Mouse (Mus musculus): ENCODE measurements around the gene Fam107b. TPM values are rescaled to one million over a fixed set of nuclear protein-coding genes. Genes with fewer than 3 reads are reported as not detected.
A peak's percentile ranks its signal among the peaks of the same experiment; 100 is the strongest.

Gene Fam107b
- polyA plus RNA-seq, 1 experiment from 2014 or later = 26.5 TPM

DNA sequence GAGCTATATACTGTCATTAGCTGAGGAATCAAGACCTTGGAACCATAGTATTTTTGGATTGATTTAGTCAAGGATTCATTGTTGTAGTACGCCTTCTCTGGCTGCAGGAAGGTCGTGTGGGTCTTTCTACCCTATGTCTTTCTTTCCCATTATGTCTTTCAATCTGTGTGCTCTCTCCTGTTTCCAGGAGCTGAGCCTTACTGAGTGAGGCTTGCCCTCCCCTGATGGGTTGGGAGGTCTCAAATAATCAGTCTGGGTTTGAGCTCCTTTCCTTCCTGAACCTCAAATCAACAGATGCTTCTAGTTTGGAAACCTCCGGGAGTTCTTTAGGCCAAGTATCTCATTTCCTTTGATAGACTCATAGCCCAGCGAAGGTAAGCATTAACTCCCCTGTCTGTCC, 119.9 kb downstream of the Fam107b start:
- no peaks in the 10 kb centered on the region for H3K4me1 ChIP-seq (ENCODE audit: control insufficient read depth in 2 of 2, insufficient read depth in 2 of 2, low read length in 2 of 2)
- 61% methylated on average over 4 of the region's 4 CpGs for WGBS
- H3K9me3 ChIP-seq (ENCODE audit: control insufficient read depth, low read length) = no peaks in the 10 kb centered on the region
- H3K4me3 ChIP-seq (ENCODE audit: control insufficient read depth in 1 of 2, insufficient read depth in 1 of 2, low read depth in 1 of 2, low read length in 2 of 2) = no peak overlapping the region
- H3K36me3 ChIP-seq (ENCODE audit: control insufficient read depth, insufficient read depth, low read length) = no peaks in the 10 kb centered on the region
- ATAC-seq (ENCODE audit: insufficient number of reproducible peaks, insufficient read depth, low FRiP score, low read depth) = no peak
- H3K27me3 ChIP-seq (ENCODE audit: control insufficient read depth, insufficient read depth, low read length) = no peaks in the 10 kb centered on the region
- no peak overlapping the region for H3K9ac ChIP-seq (ENCODE audit: low read length)
- no peak overlapping the region for H3K4me2 ChIP-seq (ENCODE audit: low read length)
- H3K27ac ChIP-seq (replicated peaks in 1 of 2; ENCODE audit: control insufficient read depth in 1 of 2, insufficient read depth in 1 of 2, low read depth in 2 of 2, low read length in 2 of 2) = no peak overlapping the region

DNA sequence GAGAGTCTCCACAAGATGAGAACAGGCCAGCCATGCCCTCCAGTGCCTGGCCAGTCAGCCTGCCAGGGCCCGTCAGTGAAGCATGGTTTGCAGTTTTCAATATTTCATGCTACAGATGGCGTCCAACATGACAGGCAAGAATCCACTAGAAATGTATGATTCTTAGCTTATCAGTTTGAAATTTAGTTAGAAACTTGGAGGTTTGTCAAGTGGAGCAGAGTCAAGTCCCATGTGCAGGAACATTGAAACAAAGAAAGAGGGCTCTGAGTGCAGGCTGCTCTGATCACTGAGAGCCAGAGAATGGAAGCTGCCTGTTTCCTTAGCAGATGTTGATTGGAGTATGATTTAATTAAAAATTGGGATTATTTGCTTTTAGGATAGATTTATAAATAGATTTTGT, 122.5 kb downstream of the Fam107b start:
- no peaks in the 10 kb centered on the region for H3K4me1 ChIP-seq (ENCODE audit: control insufficient read depth in 2 of 2, insufficient read depth in 2 of 2, low read length in 2 of 2)
- WGBS = 83% methylated on average over 2 of the region's 2 CpGs
- H3K27ac ChIP-seq (replicated peaks in 1 of 2; ENCODE audit: control insufficient read depth in 1 of 2, insufficient read depth in 1 of 2, low read depth in 2 of 2, low read length in 2 of 2) = no peak overlapping the region
- no peak overlapping the region for H3K9ac ChIP-seq (ENCODE audit: low read length)
- no peak overlapping the region for H3K4me2 ChIP-seq (ENCODE audit: low read length)
- no peak overlapping the region for H3K4me3 ChIP-seq (ENCODE audit: control insufficient read depth in 1 of 2, insufficient read depth in 1 of 2, low read depth in 1 of 2, low read length in 2 of 2)
- no peaks in the 10 kb centered on the region for H3K27me3 ChIP-seq (ENCODE audit: control insufficient read depth, insufficient read depth, low read length)
- H3K9me3 ChIP-seq (ENCODE audit: control insufficient read depth, low read length) = no peaks in the 10 kb centered on the region
- no peaks in the 10 kb centered on the region for H3K36me3 ChIP-seq (ENCODE audit: control insufficient read depth, insufficient read depth, low read length)
- ATAC-seq (ENCODE audit: insufficient number of reproducible peaks, insufficient read depth, low FRiP score, low read depth) = no peak

DNA sequence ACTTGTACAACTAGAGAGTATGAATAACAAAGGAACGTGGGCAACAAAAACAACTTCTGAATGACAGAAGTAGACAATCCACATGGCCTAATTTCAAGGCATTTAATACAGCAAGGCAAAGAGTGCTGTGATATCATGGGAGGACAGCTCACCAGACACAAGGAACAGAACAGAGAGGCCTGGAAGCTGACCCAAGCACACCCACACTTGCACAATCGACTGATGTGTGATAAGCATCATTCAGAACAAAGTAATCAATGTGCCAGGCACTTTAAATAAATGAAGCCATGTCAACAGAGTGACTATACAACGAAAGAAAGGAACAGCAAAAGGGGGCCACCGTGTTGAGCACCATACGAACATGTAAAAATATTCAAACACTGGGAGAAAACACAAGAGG, 125.6 kb downstream of the Fam107b start:
- WGBS = 70% methylated on average over 5 of the region's 5 CpGs
- ATAC-seq (ENCODE audit: insufficient number of reproducible peaks, insufficient read depth, low FRiP score, low read depth) = no peak
- H3K9ac ChIP-seq (ENCODE audit: low read length) = no peak overlapping the region

DNA sequence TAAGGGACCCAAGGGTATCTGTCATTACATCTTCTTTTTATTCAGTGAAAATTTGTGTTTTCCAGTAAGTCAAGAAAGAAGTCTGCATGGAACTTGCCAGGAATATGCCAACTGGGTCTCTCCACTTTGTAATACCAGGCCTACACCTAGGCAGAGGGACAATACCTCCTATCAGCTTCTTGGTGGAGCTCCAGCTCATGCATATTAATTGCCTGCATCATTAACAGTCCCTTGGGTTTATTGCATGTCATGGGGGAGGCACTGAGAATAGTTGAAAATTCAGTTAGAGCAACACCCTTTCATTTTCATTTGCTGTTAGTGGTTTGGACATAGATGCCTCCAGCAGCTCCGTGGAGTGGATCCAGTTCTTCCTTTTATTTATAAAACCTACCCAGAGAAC, 130.1 kb downstream of the Fam107b start:
- 68% methylated on average over 1 of the region's 1 CpGs for WGBS
- Histone ChIP-seq H3K36me3 (ENCODE audit: control insufficient read depth, insufficient read depth, low read length) (no peaks in the 10 kb centered on the region), H3K27me3 (ENCODE audit: control insufficient read depth, insufficient read depth, low read length) (no peaks in the 10 kb centered on the region), H3K27ac (replicated peaks in 1 of 2; ENCODE audit: control insufficient read depth in 1 of 2, insufficient read depth in 1 of 2, low read depth in 2 of 2, low read length in 2 of 2) (peak overlapping the region; percentile 12 to 33; a peak in 1 of 4 replicates), H3K9ac (ENCODE audit: low read length) (no peak overlapping the region), H3K9me3 (ENCODE audit: control insufficient read depth, low read length) (no peaks in the 10 kb centered on the region), H3K4me3 (ENCODE audit: control insufficient read depth in 1 of 2, insufficient read depth in 1 of 2, low read depth in 1 of 2, low read length in 2 of 2) (no peak overlapping the region), H3K4me1 (ENCODE audit: control insufficient read depth in 2 of 2, insufficient read depth in 2 of 2, low read length in 2 of 2) (no peaks in the 10 kb centered on the region; a peak in 1 of 4 replicates), H3K4me2 (ENCODE audit: low read length) (no peak overlapping the region)
- ATAC-seq (ENCODE audit: insufficient number of reproducible peaks, insufficient read depth, low FRiP score, low read depth) = no peak

More for the DNA sequence above, 125.6 kb downstream of the Fam107b start:
- Histone ChIP-seq H3K9me3 (ENCODE audit: control insufficient read depth, low read length) (no peaks in the 10 kb centered on the region), H3K4me1 (ENCODE audit: control insufficient read depth in 2 of 2, insufficient read depth in 2 of 2, low read length in 2 of 2) (no peaks in the 10 kb centered on the region), H3K4me3 (ENCODE audit: control insufficient read depth in 1 of 2, insufficient read depth in 1 of 2, low read depth in 1 of 2, low read length in 2 of 2) (no peak overlapping the region), H3K27ac (replicated peaks in 1 of 2; ENCODE audit: control insufficient read depth in 1 of 2, insufficient read depth in 1 of 2, low read depth in 2 of 2, low read length in 2 of 2) (no peak overlapping the region), H3K27me3 (ENCODE audit: control insufficient read depth, insufficient read depth, low read length) (no peaks in the 10 kb centered on the region), H3K4me2 (ENCODE audit: low read length) (no peak overlapping the region), H3K36me3 (ENCODE audit: control insufficient read depth, insufficient read depth, low read length) (no peaks in the 10 kb centered on the region)

DNA sequence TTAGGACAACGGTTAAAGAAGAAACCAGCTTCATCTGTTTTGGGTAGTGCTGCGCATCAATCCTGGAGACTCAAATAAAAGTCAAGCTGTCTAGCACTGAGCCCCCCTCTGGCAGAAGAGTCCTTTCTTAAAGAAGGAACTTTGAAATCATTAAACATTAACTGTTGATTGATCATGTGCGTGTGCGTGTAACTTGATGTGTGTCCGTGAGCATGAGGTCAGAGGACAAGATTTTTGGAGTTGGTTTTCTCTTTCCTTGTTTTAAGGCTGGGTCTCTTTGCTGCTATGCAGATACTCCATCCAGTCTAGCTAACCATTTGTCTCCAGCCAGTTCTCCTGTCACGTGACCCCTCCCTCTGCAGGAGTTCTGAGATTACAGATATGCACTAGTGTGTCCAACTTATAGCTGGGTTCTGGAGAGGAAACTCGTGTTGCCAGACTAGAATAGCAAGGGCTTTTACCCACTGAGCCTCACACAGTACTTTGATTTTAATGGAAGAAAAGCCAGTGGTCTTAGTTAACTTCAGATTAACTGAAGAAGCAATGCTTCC, 132.4 kb downstream of the Fam107b start:
- no peak overlapping the region for H3K4me3 ChIP-seq (ENCODE audit: control insufficient read depth in 1 of 2, insufficient read depth in 1 of 2, low read depth in 1 of 2, low read length in 2 of 2)
- H3K4me1 ChIP-seq (ENCODE audit: control insufficient read depth in 2 of 2, insufficient read depth in 2 of 2, low read length in 2 of 2) = no peaks in the 10 kb centered on the region; a peak in 1 of 4 replicates
- H3K27ac ChIP-seq (replicated peaks in 1 of 2; ENCODE audit: control insufficient read depth in 1 of 2, insufficient read depth in 1 of 2, low read depth in 2 of 2, low read length in 2 of 2) = no peak overlapping the region
- H3K36me3 ChIP-seq (ENCODE audit: control insufficient read depth, insufficient read depth, low read length) = no peaks in the 10 kb centered on the region
- H3K9me3 ChIP-seq (ENCODE audit: control insufficient read depth, low read length) = no peaks in the 10 kb centered on the region
- H3K9ac ChIP-seq (ENCODE audit: low read length) = no peak overlapping the region
- H3K4me2 ChIP-seq (ENCODE audit: low read length) = no peak overlapping the region
- 75% methylated on average over 7 of the region's 7 CpGs for WGBS
- no peaks in the 10 kb centered on the region for H3K27me3 ChIP-seq (ENCODE audit: control insufficient read depth, insufficient read depth, low read length)
- no peak for ATAC-seq (ENCODE audit: insufficient number of reproducible peaks, insufficient read depth, low FRiP score, low read depth)

DNA sequence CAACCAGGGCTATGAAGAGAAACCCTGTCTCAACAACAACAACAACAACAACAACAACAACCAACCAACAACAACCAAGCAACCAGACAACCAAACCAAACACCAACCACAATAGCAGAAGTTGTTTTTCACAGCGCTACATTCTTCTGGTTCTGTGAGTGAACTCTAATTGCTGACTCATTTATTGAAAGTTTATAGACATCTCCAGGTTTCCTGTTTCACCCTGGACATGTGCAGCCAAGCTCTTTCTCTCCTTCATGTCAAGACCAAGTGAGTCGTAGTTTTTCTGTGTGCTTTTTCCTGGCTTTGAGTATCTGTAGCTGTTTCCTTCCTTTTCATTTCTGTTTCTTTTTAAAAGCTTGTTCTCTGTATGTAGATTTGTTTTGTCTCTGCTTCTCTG, 133.5 kb downstream of the Fam107b start:
- Histone ChIP-seq H3K4me1 (ENCODE audit: control insufficient read depth in 2 of 2, insufficient read depth in 2 of 2, low read length in 2 of 2) (no peaks in the 10 kb centered on the region; a peak in 1 of 4 replicates), H3K9me3 (ENCODE audit: control insufficient read depth, low read length) (no peaks in the 10 kb centered on the region), H3K27ac (replicated peaks in 1 of 2; ENCODE audit: control insufficient read depth in 1 of 2, insufficient read depth in 1 of 2, low read depth in 2 of 2, low read length in 2 of 2) (no peak overlapping the region), H3K27me3 (ENCODE audit: control insufficient read depth, insufficient read depth, low read length) (no peaks in the 10 kb centered on the region), H3K36me3 (ENCODE audit: control insufficient read depth, insufficient read depth, low read length) (no peaks in the 10 kb centered on the region), H3K9ac (ENCODE audit: low read length) (no peak overlapping the region), H3K4me2 (ENCODE audit: low read length) (no peak overlapping the region), H3K4me3 (ENCODE audit: control insufficient read depth in 1 of 2, insufficient read depth in 1 of 2, low read depth in 1 of 2, low read length in 2 of 2) (no peak overlapping the region)
- 67% methylated on average over 2 of the region's 2 CpGs for WGBS
- no peak for ATAC-seq (ENCODE audit: insufficient number of reproducible peaks, insufficient read depth, low FRiP score, low read depth)

DNA sequence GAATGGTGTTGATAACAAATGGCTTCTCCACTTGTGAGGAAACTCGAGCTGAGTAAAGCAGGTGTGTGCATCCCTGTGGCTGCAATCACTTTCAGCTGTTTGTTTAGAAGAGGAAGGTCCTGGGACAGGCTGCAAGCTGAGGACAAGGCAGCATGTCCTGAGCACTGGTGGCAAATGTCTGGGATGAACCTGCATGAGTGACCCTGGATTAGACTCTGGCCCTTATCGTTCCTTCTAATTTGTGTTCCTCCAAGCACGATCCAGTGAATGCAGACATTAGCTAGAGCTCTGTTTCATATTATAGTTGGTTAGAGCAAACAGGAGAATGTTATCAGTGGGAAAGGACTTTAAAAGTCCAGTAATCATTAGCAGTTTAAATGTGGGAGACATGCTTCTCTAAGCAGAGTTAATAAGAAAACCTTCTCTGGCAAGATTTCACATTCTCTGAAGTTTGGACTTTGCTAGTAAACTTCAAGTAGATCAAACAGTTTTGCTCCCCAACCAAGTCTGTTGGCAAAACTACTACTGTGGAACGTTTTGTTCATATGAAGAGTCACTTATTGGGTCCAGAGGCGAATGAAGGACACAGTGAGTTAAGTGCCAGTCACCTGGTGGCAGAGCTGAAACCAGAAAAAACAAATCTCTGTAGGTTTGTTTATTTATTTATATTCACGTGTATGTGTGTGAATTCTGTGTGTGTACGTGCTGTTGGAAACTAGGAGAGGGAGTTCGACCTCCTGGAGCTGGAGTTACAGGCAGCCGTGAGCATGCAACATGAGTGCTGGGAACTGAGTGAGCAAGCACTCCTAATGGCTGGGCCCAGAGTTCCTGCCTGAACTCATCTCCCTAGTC, 134.2 kb downstream of the Fam107b start:
- no peaks in the 10 kb centered on the region for H3K27me3 ChIP-seq (ENCODE audit: control insufficient read depth, insufficient read depth, low read length)
- no peaks in the 10 kb centered on the region for H3K9me3 ChIP-seq (ENCODE audit: control insufficient read depth, low read length)
- 64% methylated on average over 9 of the region's 9 CpGs for whole genome bisulfite sequencing
- no peak overlapping the region for H3K4me2 ChIP-seq (ENCODE audit: low read length)
- no peak overlapping the region for H3K27ac ChIP-seq (replicated peaks in 1 of 2; ENCODE audit: control insufficient read depth in 1 of 2, insufficient read depth in 1 of 2, low read depth in 2 of 2, low read length in 2 of 2)
- no peak overlapping the region for H3K9ac ChIP-seq (ENCODE audit: low read length)
- no peak overlapping the region for H3K4me3 ChIP-seq (ENCODE audit: control insufficient read depth in 1 of 2, insufficient read depth in 1 of 2, low read depth in 1 of 2, low read length in 2 of 2)
- H3K4me1 ChIP-seq (ENCODE audit: control insufficient read depth in 2 of 2, insufficient read depth in 2 of 2, low read length in 2 of 2) = no peaks in the 10 kb centered on the region; a peak in 1 of 4 replicates
- no peaks in the 10 kb centered on the region for H3K36me3 ChIP-seq (ENCODE audit: control insufficient read depth, insufficient read depth, low read length)
- ATAC-seq (ENCODE audit: insufficient number of reproducible peaks, insufficient read depth, low FRiP score, low read depth) = no peak

Measured in heart, embryonic 14.5 days (tissue).